Mouse (Mus musculus) olfactory bulb, adult 2 months (tissue): ENCODE measurements around the gene Dlgap1.

Source experiments
- CTCF ChIP-seq: fragments of 200-500 bp; IDR thresholded peaks from 2 replicates; pipeline ENCODE4 v1.5.1; 2012; ENCODE audit warnings: low read depth, mild to moderate bottlenecking, low read length, moderate library complexity; ENCODE audit not compliant: insufficient read depth
- POLR2A ChIP-seq: fragments of 200-500 bp; IDR thresholded peaks from 2 replicates; pipeline ENCODE4 v1.6.1; 2012; ENCODE audit warnings: mild to moderate bottlenecking, low read depth, low read length, moderate library complexity; ENCODE audit not compliant: insufficient read depth

DNA sequence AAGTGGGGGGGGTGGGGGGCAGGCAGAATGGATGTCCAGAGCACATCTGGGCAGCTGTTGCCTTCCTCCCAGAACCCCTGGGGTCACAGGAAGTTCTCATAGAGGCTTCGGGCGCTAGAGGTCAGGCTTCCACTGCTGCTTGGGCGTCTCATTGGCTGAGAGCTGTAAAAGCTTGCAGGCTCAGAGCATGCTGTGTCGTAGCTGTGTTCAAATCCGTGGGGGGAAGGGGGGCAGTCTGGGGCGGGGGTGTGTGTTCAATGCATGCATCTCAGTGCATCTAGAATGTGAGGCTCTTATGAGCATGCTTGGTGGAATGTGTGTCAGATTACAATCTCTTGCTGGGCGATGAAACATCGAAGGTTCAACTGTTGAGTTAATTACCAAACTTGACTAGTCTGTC, 751.9 kb downstream of the Dlgap1 start:
- TF ChIP-seq POLR2A (no peak), CTCF (no peak)
